Mouse (Mus musculus): ENCODE results near the gene Gm9008. TPM values are rescaled to one million over a fixed set of nuclear protein-coding genes. Genes with fewer than 3 reads are reported as not detected.
"Not testable (repeated sequence)": the region's sequence is repeated elsewhere in the genome, so short reads cannot be mapped to it uniquely, and the experiment has no call there.

Gm9008 gene
- 1 to 10 TPM; 2.2 to 3.2 TPM for total RNA-seq (2021)
- long read RNA-seq, experiment 1, result 0 reads
- long read RNA-seq, experiment 2, result 0 reads

GRCm38 (mm10) chr6:76497054-76497835 is at the start of gene Gm9008:
Gm9008 (minus strand) TSS chr6:76497784.
- not testable (repeated sequence) for DNase-seq

- no peak for DNase-seq
These were observed 24.5 kb upstream of the Gm9008 start for GRCm38 (mm10) chr6:76521975-76522641.

- no peak for DNase-seq
These were observed 12.6 kb upstream of the Gm9008 start for GRCm38 (mm10) chr6:76510200-76510599.

GRCm38 (mm10) chr6:76496335-76496734 is 1.2 kb downstream of the Gm9008 start:
- DNase-seq, result not testable (repeated sequence)

GRCm38 (mm10) chr6:76468194-76468593 is 29.4 kb downstream of the Gm9008 start:
- DNase-seq, result no peak

Measured in gastrocnemius, postnatal 10 days (tissue).